Mouse (Mus musculus) embryonic facial prominence, embryonic 14.5 days (tissue): ENCODE data around the gene Prss36. TPM values are rescaled to one million over a fixed set of nuclear protein-coding genes. Genes with fewer than 3 reads are reported as not detected.
"Not testable (repeated sequence)": the region's sequence is repeated elsewhere in the genome, so short reads cannot be mapped to it uniquely, and the experiment has no call there.

Experiments used
- ATAC-seq: fragments of 200-750 bp; cut with Nextera tagmentation; 2 replicates; pipeline ENCODE4 v1.8.0; 2017; ENCODE audit warnings: low read depth, moderate number of reproducible peaks, moderate TSS enrichment
- DNase-seq: peaks from one replicate; pipeline ENCODE4 v3.0.0-alpha.2; 2015; ENCODE audit warnings: low spot score
- H3K27ac ChIP-seq: fragments of 300-500 bp; sonication (generic); replicated peaks from 2 replicates; pipeline ENCODE4 v1.5.1; 2014; ENCODE audit warnings: low read depth, mild to moderate bottlenecking, low read length, moderate library complexity
- H3K27me3 ChIP-seq: fragments of 300-500 bp; sonication (generic); replicated peaks from 2 replicates; pipeline ENCODE4 v1.6.1; 2014; ENCODE audit warnings: low read length; ENCODE audit not compliant: control insufficient read depth, insufficient read depth
- H3K36me3 ChIP-seq: fragments of 300-500 bp; sonication (generic); 2 replicates; pipeline ENCODE4 v1.6.1; 2014; ENCODE audit warnings: low read length, mixed read lengths; ENCODE audit not compliant: control insufficient read depth, insufficient read depth
- H3K4me1 ChIP-seq: fragments of 300-500 bp; sonication (generic); 2 replicates; pipeline ENCODE4 v1.6.1; 2014; ENCODE audit warnings: antibody characterized with exemption, low read length; ENCODE audit not compliant: control insufficient read depth, insufficient read depth
- H3K4me2 ChIP-seq: fragments of 300-500 bp; sonication (generic); 2 replicates; pipeline ENCODE4 v1.6.1; 2014; ENCODE audit warnings: low read depth, mild to moderate bottlenecking, low read length, moderate library complexity, mixed read lengths
- H3K4me3 ChIP-seq: fragments of 300-500 bp; sonication (generic); 2 replicates; pipeline ENCODE4 v1.5.1; 2014; ENCODE audit warnings: low read depth, mild to moderate bottlenecking, low read length
- H3K9ac ChIP-seq: fragments of 300-500 bp; sonication (generic); 2 replicates; pipeline ENCODE4 v1.6.1; 2014; ENCODE audit warnings: low read depth, mild to moderate bottlenecking, low read length, moderate library complexity, mixed read lengths
- H3K9me3 ChIP-seq: fragments of 300-500 bp; sonication (generic); 2 replicates; pipeline ENCODE4 v1.6.1; 2016; ENCODE audit warnings: low read length; ENCODE audit not compliant: control insufficient read depth
- WGBS: fragments of 180-500 bp; shearing (Covaris S2); extraction: QIAGEN DNeasy Blood & Tissue Kit; methylation state at CpG from one replicate; pipeline ENCODE4 v1.1.7; 2014; 5-methylcytosine and 5-hydroxymethylcytosine counted together
- polyA plus RNA-seq: library from polyadenylated mRNA; unstranded; fragments of >200 nt; fragmentation: Nextera tagmentation; extraction: Ambion mirVana; gene quantifications from 2 replicates; pipeline ENCODE4 v1.2.1, GENCODE M21; 2014

The Prss36 gene
- polyA plus RNA-seq, 1 experiment from 2014 or later, result 10.6 TPM

DNA sequence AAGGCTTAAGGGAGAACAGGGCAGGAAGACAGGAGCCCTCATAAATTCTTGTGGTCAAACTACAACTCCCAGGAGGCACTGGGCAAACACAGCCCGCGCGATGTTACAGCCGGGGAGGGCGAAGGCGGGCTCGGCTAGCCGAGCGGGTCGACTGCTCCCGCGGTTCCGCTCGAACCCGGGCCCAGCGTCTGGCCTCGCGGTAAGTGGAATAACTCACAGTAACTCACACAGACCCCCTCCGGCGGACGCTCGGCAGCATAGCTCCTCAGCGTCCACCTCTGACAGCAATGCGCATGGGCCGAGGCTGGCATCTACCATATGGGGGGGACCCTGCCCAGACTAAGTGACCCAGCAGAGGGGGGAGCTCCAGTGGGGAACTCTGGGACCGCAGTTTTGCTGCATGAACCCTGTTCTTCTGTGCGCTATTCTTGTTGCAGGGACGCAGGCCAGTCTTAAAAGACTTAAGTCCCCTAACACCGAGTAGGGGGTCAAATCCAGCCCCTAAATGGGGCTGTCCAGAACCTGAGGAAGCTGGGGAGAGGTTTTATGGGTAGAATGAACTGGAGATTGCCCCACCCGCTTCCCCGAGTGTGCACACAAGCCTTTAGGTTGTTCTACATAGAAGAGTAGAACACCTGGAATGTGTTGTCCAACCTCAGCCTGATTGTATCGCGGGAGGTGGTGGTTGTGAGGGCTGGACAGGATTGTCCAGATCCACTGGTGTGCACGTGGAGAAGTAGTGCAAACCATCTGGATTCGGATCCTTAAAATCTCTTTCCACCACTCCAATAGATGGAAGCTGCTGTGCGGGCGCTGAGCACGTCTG lies 42.3 kb downstream of the Prss36 start, which contains the start of gene Bckdk:
Gene Bckdk (plus strand): TSS at position 112 of the 826 bp plus-strand sequence.
- Histone ChIP-seq H3K4me2 (peak within 1 kb of the TSS; percentile 80), H3K27me3 (no peaks in the 10 kb centered on the region), H3K9me3 (no peaks in the 10 kb centered on the region), H3K4me1 (peaks cover 3% of the 10 kb centered on the region; the same call in 1 of the 2 replicates), H3K36me3 (peaks cover 42% of the 10 kb centered on the region), H3K4me3 (peak within 1 kb of the TSS; percentile 60), H3K9ac (peak within 1 kb of the TSS; percentile 84), H3K27ac (peak within 1 kb of the TSS; percentile 85)
- DNase-seq (peak; percentile 93), ATAC-seq (peak; percentile 95)
- 5% methylated on average over 35 of the region's 38 CpGs for WGBS

DNA sequence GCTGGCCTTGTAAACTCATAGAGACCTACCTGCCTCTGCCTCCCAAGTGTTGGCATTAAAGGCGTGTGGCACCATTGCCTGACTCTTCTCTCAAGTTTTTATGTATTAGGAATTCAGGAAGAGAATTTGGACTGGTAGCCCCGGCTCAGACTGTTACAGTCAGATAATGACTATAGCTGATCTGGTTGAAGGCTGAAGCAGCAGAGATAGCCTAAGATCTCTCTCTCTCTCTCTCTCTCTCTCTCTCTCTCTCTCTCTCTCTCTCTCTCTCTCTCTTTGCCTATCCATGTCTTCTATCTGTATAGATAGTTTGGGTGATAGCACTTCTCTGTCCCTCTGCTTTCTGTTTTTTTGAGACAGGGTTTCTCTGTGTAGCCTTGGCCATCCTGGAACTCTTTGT lies 44.8 kb downstream of the Prss36 start:
- ATAC-seq (no peak), DNase-seq (no peak)
- 81% methylated on average over 2 of the region's 2 CpGs for WGBS
- H3K36me3 ChIP-seq, result peaks cover 18% of the 10 kb centered on the region
- H3K27ac ChIP-seq, result no peak overlapping the region
- H3K27me3 ChIP-seq, result no peaks in the 10 kb centered on the region
- no peak overlapping the region for H3K4me3 ChIP-seq
- no peak overlapping the region for H3K9ac ChIP-seq
- H3K4me1 ChIP-seq, result peaks cover 3% of the 10 kb centered on the region; the same call in 1 of the 2 replicates
- no peaks in the 10 kb centered on the region for H3K9me3 ChIP-seq
- H3K4me2 ChIP-seq, result no peak overlapping the region

DNA sequence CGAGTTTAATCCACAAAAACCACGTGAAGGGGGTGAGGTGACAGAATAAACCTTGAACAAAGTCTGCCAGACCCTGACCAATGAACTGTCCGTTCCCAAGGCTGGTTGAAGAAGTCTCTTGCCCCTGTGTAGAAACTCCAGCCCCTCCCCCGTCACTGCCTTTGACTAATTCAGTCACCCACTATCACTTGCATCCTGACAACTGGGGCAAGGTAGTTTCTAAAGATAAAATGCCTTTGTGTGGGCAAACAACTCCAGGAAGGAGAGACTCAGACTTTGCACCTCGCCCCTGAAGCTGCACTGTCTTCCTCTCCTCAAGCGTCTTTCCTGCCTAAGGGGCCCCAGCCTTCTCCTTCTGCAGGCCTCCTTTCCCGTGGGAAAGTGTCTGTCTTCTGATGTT lies 46.5 kb downstream of the Prss36 start:
- 35% methylated on average over 7 of the region's 7 CpGs for WGBS
- ATAC-seq, result no peak

DNA sequence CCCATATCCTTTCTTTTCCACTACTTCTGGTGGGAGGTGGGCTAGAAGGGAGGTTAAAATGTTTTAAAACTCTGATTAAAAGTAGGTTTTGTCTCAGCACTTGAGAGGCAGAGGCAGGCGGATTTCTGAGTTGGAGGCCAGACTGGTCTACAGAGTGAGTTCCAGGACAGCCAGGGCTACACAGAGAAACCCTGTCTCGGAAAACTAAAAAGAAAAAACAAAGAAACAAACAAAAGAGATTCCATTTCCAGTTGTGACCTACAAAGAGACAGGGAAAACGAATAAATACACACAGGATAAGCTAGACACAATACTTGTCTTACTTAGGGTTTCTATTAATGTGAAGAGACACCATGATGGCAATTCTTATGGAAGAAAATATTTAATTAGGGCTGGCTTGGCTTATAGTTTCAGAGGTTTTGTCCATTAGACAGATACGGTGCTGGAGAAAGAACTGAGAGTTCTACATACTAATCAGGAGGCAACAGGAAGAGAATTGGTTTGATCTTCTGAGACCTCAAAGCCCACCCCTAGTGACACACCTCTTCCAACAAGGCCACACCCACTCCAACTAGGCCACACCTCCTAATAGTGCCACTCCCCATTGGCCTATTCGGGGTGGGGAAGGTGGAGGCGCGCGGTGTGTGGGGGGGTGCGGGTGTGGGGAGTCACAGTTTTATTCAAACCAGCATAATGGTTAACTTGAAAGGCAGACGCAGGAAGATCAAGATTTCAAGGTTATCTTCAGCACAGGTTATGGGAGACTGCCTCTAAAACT lies 48.2 kb downstream of the Prss36 start:
- Histone ChIP-seq H3K36me3 (peaks cover 5% of the 10 kb centered on the region), H3K9me3 (no peaks in the 10 kb centered on the region), H3K27me3 (no peaks in the 10 kb centered on the region), H3K4me1 (peaks cover 7% of the 10 kb centered on the region; the same call in 1 of the 2 replicates), H3K4me3 (no peak overlapping the region), H3K9ac (no peak overlapping the region), H3K27ac (no peak overlapping the region), H3K4me2 (no peak overlapping the region)
- no peak for ATAC-seq
- DNase-seq, result no peak
- 42% methylated on average over 10 of the region's 10 CpGs for WGBS

More for the DNA sequence above, 46.5 kb downstream of the Prss36 start:
- H3K9me3 ChIP-seq, result no peaks in the 10 kb centered on the region
- H3K36me3 ChIP-seq, result 0 out of 2 replicates have a peak, but pooled peaks cover under 1% of the 10 kb centered on the region
- H3K4me1 ChIP-seq, result peaks cover 3% of the 10 kb centered on the region; the same call in 1 of the 2 replicates
- DNase-seq, result no peak
- no peak overlapping the region for H3K4me3 ChIP-seq
- no peak overlapping the region for H3K9ac ChIP-seq
- H3K27me3 ChIP-seq, result no peaks in the 10 kb centered on the region
- no peak overlapping the region for H3K4me2 ChIP-seq
- H3K27ac ChIP-seq, result no peak overlapping the region

DNA sequence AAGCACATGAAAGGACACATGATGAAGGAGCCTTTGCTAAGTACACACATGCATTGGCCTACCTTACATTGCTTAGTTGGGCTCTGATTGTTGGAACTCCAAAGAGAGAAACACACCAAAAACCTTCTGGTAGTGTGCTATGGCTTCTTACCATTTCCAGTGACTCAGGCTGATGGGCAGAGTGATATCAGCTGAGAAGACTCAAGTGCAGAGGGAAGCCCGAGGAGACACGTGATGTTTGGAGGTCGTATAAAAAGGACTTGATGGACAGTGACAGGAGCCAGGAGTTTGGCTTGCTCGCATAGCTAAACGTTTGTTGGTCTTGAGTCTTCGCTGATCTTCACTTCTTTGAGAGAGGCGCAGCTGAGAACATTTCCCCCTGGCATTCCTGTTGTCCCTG lies 49.0 kb downstream of the Prss36 start:
- ATAC-seq (no peak), DNase-seq (no peak)
- WGBS, result 90% methylated on average over 7 of the region's 7 CpGs
- Histone ChIP-seq H3K36me3 (peaks cover 13% of the 10 kb centered on the region), H3K4me3 (no peak overlapping the region), H3K4me2 (no peak overlapping the region), H3K27me3 (no peaks in the 10 kb centered on the region), H3K9ac (no peak overlapping the region), H3K27ac (no peak overlapping the region), H3K4me1 (peaks cover 7% of the 10 kb centered on the region; the same call in 1 of the 2 replicates), H3K9me3 (no peaks in the 10 kb centered on the region)

DNA sequence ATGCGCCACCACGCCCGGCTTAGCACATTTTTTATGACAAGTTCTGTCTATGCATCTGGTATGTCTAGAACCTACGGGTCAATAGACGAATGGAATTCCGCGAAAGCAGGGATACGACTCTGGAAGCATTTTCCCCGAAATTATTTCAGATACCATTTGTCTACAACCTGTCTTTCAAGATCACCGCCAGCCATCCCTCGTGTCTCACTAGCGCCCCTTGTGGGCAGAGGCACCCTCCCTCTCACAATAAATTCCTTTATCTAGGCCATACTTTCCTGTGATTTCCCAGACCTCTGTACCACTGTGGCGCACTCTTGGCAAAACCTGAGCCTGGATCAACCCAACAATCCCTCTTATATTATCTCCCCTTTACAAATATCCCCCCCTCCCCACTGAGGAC lies 50.1 kb downstream of the Prss36 start:
- Histone ChIP-seq H3K4me3 (no peak overlapping the region), H3K4me1 (peaks cover 7% of the 10 kb centered on the region; the same call in 1 of the 2 replicates), H3K4me2 (no peak overlapping the region), H3K27me3 (no peaks in the 10 kb centered on the region), H3K27ac (no peak overlapping the region), H3K9ac (no peak overlapping the region), H3K36me3 (peaks cover 20% of the 10 kb centered on the region), H3K9me3 (no peaks in the 10 kb centered on the region)
- DNase-seq (peak; percentile 31), ATAC-seq (no peak)
- whole genome bisulfite sequencing, result 66% methylated on average over 13 of the region's 13 CpGs

DNA sequence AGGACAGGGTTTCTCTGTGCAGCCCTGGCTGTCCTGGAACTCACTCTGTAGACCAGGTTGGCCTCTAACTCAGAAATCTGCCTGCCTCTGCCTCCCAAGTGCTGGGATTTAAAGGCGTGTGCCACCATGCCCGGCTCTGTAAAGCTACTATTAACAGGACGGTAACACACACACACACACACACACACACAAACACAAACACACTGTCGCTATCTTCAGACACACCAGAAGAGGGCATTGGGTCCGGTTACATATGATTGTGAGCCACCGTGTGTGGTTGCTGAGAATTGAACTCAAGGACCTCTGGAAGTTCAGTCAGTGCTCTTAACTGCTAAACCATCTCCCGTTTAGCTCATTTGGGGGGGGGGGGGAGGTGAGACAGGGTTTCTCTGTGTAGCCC lies 50.6 kb downstream of the Prss36 start:
- ATAC-seq, H3K27ac ChIP-seq: not testable (repeated sequence)

DNA sequence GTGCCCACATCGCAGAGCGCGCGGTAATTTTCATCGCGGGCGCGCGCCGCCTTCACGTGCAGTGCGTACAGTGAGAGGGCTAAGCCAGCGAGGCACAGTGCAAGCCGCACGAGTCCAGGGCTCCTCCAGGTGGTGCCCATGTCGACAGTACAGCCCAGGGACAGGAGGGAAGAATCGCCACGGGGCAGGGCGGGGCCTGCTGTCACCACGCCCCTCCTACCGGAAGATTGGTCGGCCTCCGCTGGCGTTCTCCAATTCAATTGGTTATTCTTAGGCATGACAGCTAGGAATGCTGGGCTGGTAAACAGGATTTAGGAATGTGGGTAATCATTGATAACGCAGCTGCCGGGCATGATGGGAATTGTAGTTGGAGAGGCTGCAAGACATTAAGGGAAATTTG lies 51.1 kb downstream of the Prss36 start, which contains the start of the genes Gm21974 and Vkorc1:
Gene Gm21974 (minus strand): TSS at position 13 of the 400 bp plus-strand sequence.
Gene Vkorc1 (minus strand): TSS at position 176 of the 400 bp plus-strand sequence.
- WGBS, result under 1% methylated on average over 25 of the region's 26 CpGs
- H3K9ac ChIP-seq, result peak within 1 kb of the TSS; percentile 79
- no peaks in the 10 kb centered on the region for H3K27me3 ChIP-seq
- peak within 1 kb of the TSS; percentile 74 for H3K27ac ChIP-seq
- H3K36me3 ChIP-seq, result peaks cover 20% of the 10 kb centered on the region
- H3K4me2 ChIP-seq, result peak within 1 kb of the TSS; percentile 82
- H3K4me1 ChIP-seq, result peaks cover 7% of the 10 kb centered on the region; the same call in 1 of the 2 replicates
- no peaks in the 10 kb centered on the region for H3K9me3 ChIP-seq
- ATAC-seq, result peak; percentile 97
- peak; percentile 99 for DNase-seq
- peak within 1 kb of the TSS; percentile 57 for H3K4me3 ChIP-seq

More for the DNA sequence above, 50.6 kb downstream of the Prss36 start:
- not testable (repeated sequence) for H3K27me3 ChIP-seq, H3K4me1 ChIP-seq, H3K9ac ChIP-seq, DNase-seq, H3K9me3 ChIP-seq
- H3K36me3 ChIP-seq, result peaks cover 20% of the 10 kb centered on the region
- H3K4me2 ChIP-seq, result peak overlapping the region; percentile 82
- WGBS, result 74% methylated on average over 7 of the region's 7 CpGs
- peak overlapping the region; percentile 57 for H3K4me3 ChIP-seq
